Mouse (Mus musculus) stomach, postnatal 0 days (tissue): Measurements from ENCODE around the gene Ppp1r9a. TPM values are rescaled to one million over a fixed set of nuclear protein-coding genes. Genes with fewer than 3 reads are reported as not detected.

Source experiments
- ATAC-seq: fragments of 200-750 bp; cut with Nextera tagmentation; 2 replicates; pipeline ENCODE4 v1.8.0; 2017; ENCODE audit not compliant: low FRiP score, low TSS enrichment
- DNase-seq: peaks from one replicate; pipeline ENCODE4 v3.0.0-alpha.2; 2016; ENCODE audit warnings: low spot score
- H3K27ac ChIP-seq: fragments of 300-500 bp; sonication (generic); replicated peaks from 2 replicates; pipeline ENCODE4 v1.5.1; 2014; ENCODE audit warnings: mild to moderate bottlenecking, control low read depth
- H3K27me3 ChIP-seq: fragments of 300-500 bp; sonication (generic); 2 replicates; pipeline ENCODE4 v1.6.1; 2014; ENCODE audit warnings: low read length; ENCODE audit not compliant: control insufficient read depth, insufficient read depth
- H3K36me3 ChIP-seq: fragments of 300-500 bp; sonication (generic); 2 replicates; pipeline ENCODE4 v1.6.1; 2014; ENCODE audit warnings: low read length, mixed read lengths; ENCODE audit not compliant: control insufficient read depth, insufficient read depth
- H3K4me1 ChIP-seq: fragments of 300-500 bp; sonication (generic); replicated peaks from 2 replicates; pipeline ENCODE4 v1.6.1; 2014; ENCODE audit warnings: antibody characterized with exemption; ENCODE audit not compliant: control insufficient read depth, insufficient read depth
- H3K4me2 ChIP-seq: fragments of 300-500 bp; sonication (generic); replicated peaks from 2 replicates; pipeline ENCODE4 v1.6.1; 2014; ENCODE audit warnings: low read depth, mild to moderate bottlenecking, control low read depth, moderate library complexity
- H3K4me3 ChIP-seq: fragments of 300-500 bp; sonication (generic); 2 replicates; pipeline ENCODE4 v1.5.1; 2014; ENCODE audit warnings: low read depth, low read length, control low read depth
- H3K9ac ChIP-seq: fragments of 300-500 bp; sonication (generic); 2 replicates; pipeline ENCODE4 v1.6.1; 2014; ENCODE audit warnings: mild to moderate bottlenecking, low read length, control low read depth, mixed read lengths
- H3K9me3 ChIP-seq: fragments of 300-500 bp; sonication (generic); 2 replicates; pipeline ENCODE4 v1.6.1; 2016; ENCODE audit warnings: low read length; ENCODE audit not compliant: control insufficient read depth
- CTCF ChIP-seq: IDR thresholded peaks from 2 replicates; pipeline ENCODE4 v1.5.1; 2016; ENCODE audit warnings: antibody characterized with exemption, low read depth, mild to moderate bottlenecking, moderate library complexity
- EP300 ChIP-seq: optimal IDR thresholded peaks from 2 replicates; pipeline ENCODE3; 2016; ENCODE audit warnings: antibody characterized with exemption
- WGBS: fragments of 180-500 bp; shearing (Covaris S2); extraction: QIAGEN DNeasy Blood & Tissue Kit; methylation state at CpG from one replicate; pipeline ENCODE4 v1.1.7; 2014; 5-methylcytosine and 5-hydroxymethylcytosine counted together
- polyA plus RNA-seq: library from polyadenylated mRNA; unstranded; fragments of >200 nt; fragmentation: Nextera tagmentation; extraction: Ambion mirVana; gene quantifications from 2 replicates; pipeline ENCODE4 v1.2.1, GENCODE M21; 2015

Gene Ppp1r9a
- polyA plus RNA-seq, 1 experiment from 2014 or later: 3.1 TPM

DNA sequence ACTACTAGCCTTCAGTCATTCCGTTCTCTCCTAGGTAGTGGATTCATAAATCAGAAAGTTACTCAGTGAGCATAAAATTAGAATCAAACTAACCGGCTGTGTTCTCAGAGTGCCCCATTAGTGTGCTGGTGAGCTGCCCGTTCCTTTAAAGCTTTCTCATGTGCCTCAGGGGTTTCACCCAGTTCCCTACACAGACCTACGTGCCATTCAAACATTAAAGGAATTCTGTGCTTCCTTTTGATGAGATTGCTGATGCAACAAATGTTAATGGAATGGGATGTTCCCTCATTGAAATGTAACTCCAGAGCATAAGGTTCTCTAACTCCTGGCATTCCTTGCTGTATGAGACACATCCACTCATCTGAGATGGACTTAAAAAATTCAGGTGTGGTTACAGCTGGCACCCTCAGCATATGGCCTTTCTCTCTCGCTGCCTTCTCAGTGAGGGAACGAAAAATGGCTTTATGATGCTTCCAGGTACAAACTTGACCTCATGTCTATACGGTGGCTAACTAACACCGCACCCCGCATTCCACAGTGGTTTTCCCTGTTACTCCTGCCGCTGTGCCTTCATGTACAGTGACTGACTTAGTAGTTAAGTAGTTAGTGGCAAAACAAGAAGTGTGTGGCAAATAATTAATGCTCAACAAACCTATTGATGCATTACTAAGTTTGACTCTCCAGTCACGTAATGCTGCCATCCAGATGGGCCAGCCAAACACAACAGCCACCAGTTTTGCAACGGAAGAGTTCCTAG is 236.3 kb downstream of the Ppp1r9a start:
- TF ChIP-seq EP300 (no peak), CTCF (no peak)
- ATAC-seq: no peak
- Histone ChIP-seq H3K27me3 (no peaks in the 10 kb centered on the region), H3K4me3 (no peak overlapping the region), H3K4me1 (no peaks in the 10 kb centered on the region), H3K36me3 (no peaks in the 10 kb centered on the region), H3K9me3 (no peaks in the 10 kb centered on the region), H3K27ac (no peak overlapping the region), H3K9ac (no peak overlapping the region), H3K4me2 (no peak overlapping the region)
- WGBS: 87% methylated on average over 12 of the region's 12 CpGs
- no peak for DNase-seq

DNA sequence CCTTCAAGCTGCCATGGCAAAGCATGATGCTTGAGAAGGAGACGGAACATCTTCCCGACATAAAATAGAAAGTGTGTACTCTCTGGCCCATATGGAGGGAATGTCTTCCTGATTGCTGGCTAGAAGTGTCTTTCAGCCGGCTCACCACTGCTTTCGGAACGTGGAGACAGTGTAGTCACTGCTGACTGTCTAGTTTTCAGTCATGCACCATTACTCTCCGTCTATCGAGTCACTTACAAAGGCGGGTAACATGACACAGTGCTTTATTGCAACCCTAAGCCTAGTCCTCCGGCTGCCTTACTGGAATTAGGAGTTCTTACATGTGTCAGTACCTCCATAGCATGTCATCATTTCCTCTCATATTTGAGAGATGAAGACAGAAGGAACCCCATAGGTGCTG is 236.9 kb downstream of the Ppp1r9a start:
- TF ChIP-seq EP300: no peak
- TF ChIP-seq CTCF: no peak
- H3K9me3 ChIP-seq: no peaks in the 10 kb centered on the region
- H3K4me1 ChIP-seq: no peaks in the 10 kb centered on the region
- H3K27ac ChIP-seq: no peak overlapping the region
- H3K4me3 ChIP-seq: no peak overlapping the region
- no peaks in the 10 kb centered on the region for H3K27me3 ChIP-seq
- no peak for ATAC-seq
- H3K36me3 ChIP-seq: no peaks in the 10 kb centered on the region
- no peak overlapping the region for H3K4me2 ChIP-seq
- no peak for DNase-seq
- WGBS: 87% methylated on average over 9 of the region's 9 CpGs
- H3K9ac ChIP-seq: no peak overlapping the region

DNA sequence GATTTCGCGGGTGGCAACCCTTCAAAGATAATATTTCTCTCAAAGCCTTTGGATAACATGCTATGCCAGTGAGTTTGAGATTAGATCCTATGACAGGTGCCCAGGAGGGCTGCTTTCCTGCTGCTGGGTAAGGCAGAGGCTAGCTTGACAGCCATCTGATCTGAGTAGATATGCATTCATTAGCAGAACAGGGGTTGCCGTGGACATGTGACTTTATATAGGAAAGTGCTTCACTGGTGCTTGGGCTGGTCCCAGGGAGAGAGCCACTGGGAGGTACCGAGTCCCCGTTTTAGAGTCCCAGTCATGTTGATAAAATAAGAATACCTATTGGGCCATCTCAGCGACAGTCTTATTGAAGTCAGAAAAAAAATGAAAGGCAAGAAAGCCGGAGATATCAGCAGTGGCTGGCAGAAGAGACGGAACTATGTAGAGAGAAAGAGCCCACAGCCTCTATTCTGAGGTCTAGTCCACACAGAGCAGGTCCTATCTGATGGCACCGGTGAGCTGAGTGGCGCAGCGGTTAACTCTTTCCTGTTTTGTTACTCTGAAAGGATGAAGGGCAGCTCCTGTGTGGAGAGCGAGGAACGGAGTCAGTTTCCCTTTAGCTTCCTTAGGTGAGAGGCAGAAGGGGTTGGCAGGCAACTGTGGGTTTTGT is 244.9 kb downstream of the Ppp1r9a start:
- H3K27me3 ChIP-seq: no peaks in the 10 kb centered on the region
- ATAC-seq (no peak), DNase-seq (no peak)
- H3K27ac ChIP-seq: no peak overlapping the region
- no peaks in the 10 kb centered on the region for H3K36me3 ChIP-seq
- H3K4me2 ChIP-seq: no peak overlapping the region
- TF ChIP-seq CTCF (no peak), EP300 (no peak)
- no peaks in the 10 kb centered on the region for H3K9me3 ChIP-seq
- WGBS: 78% methylated on average over 13 of the region's 13 CpGs
- H3K4me1 ChIP-seq: no peaks in the 10 kb centered on the region
- H3K9ac ChIP-seq: no peak overlapping the region
- H3K4me3 ChIP-seq: no peak overlapping the region

DNA sequence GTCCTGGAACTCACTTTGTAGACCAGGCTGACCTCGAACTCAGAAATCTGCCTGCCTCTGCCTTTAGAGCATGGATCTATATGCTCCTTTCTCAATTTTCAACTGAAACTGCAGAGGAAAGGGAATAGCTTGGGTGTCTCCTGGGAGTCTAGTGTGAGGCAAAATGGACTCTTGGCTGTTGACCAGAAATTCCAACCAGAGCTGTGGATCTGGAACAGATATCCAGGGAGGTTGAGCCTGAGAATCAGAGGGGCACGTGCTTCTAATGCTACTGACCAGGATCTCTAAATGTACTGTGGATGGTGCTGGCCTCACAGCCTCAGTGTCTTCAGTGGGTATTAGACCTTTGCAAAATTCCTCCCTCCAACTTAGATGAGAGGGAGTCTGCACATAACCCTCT is 247.2 kb downstream of the Ppp1r9a start:
- Histone ChIP-seq H3K36me3 (no peaks in the 10 kb centered on the region), H3K4me1 (no peaks in the 10 kb centered on the region), H3K4me2 (no peak overlapping the region), H3K27me3 (no peaks in the 10 kb centered on the region), H3K9ac (no peak overlapping the region), H3K4me3 (no peak overlapping the region), H3K9me3 (no peaks in the 10 kb centered on the region), H3K27ac (no peak overlapping the region)
- WGBS: 74% methylated on average over 2 of the region's 2 CpGs
- TF ChIP-seq CTCF: no peak
- no peak for TF ChIP-seq EP300
- ATAC-seq (no peak), DNase-seq (no peak)

DNA sequence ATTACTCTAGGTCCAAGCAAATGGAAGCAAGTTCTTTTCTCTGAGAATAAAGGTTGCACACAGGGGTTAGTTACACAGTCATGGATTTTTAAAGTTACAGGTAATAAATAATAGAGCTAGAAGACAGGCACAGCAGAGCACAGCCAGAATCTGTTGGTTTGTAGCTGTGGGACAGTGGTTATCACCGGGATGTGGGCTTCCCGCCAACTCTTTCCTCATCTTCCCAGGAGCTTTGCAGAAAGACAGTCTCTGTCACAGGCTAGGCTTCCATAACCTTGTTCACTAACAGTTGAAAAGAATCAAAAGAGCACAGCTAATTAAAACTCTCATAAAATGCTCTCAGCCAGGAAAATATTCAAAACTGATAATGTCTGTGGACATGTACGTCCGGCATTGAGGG is 248.5 kb downstream of the Ppp1r9a start:
- Histone ChIP-seq H3K27me3 (no peaks in the 10 kb centered on the region), H3K9me3 (no peaks in the 10 kb centered on the region), H3K27ac (no peak overlapping the region), H3K9ac (no peak overlapping the region), H3K4me1 (no peaks in the 10 kb centered on the region), H3K4me2 (no peak overlapping the region), H3K36me3 (no peaks in the 10 kb centered on the region), H3K4me3 (no peak overlapping the region)
- TF ChIP-seq CTCF (no peak), EP300 (no peak)
- 73% methylated on average over 4 of the region's 4 CpGs for WGBS
- ATAC-seq: no peak
- DNase-seq: no peak

DNA sequence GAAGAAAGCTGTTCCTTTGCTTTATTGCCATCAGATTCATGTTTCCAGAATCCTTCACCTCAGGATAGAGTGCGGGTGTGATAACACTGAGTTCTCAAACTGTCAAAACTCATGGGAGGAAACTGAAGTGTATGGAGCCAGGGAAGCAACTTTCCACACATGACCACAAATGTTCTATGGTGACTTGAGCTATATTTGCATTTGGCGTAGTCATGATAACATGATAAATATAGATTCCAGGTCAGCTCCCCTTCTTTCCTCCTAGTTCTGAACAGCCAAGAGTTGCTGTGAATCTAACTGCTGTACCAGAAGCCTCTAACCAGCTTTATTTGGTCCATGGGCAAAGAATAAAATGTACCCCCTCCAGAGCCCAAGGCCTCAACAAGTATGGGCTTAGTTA is 249.5 kb downstream of the Ppp1r9a start:
- no peak overlapping the region for H3K4me3 ChIP-seq
- ATAC-seq (no peak), DNase-seq (no peak)
- TF ChIP-seq CTCF (no peak), EP300 (no peak)
- H3K27me3 ChIP-seq: no peaks in the 10 kb centered on the region
- no peaks in the 10 kb centered on the region for H3K36me3 ChIP-seq
- 67% methylated on average over 2 of the region's 2 CpGs for WGBS
- no peak overlapping the region for H3K4me2 ChIP-seq
- H3K27ac ChIP-seq: no peak overlapping the region
- H3K4me1 ChIP-seq: no peaks in the 10 kb centered on the region
- H3K9me3 ChIP-seq: no peaks in the 10 kb centered on the region
- H3K9ac ChIP-seq: no peak overlapping the region
